ENCODE assay signal across 29 mouse cellular contexts in the genomic region with DNA sequence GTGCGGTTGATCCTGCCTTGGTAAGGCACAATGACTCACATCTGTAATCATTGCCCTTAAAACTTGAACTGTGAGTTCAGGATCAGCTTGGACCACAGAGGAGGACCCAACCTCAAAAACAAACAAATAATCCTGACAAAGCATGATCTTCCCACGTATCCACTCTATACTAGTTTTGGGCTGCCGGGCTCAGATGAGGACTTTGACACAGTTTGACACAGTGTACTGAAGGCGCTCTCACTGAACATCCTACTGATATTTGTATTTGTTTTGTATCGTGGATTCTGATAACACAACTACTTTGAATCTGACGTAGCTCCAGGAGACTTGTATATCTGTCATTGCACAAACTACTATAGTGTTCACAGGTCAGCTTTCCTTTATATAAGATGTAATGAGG. TPM values are rescaled to one million over a fixed set of nuclear protein-coding genes. Genes with fewer than 3 reads are reported as not detected.
DNase-seq lines count a peak whose midpoint lies in the region; ATAC-seq and TF ChIP-seq lines count a peak whose summit lies in the region.
"Had no signal": no experiment of that assay in that cellular context is flagged by ENCODE, and none has a peak within 500 bp of the region (broad histone marks: within the 10 kb centered on the region; RNA-seq: fewer than 3 reads in every experiment).

No protein-coding gene starts in this region.

- no peak overlapping the region for H3K9ac ChIP-seq in heart, adult 2 months (ENCODE audit: low read depth, low read length)
- H3K9ac ChIP-seq in liver, adult 2 months (ENCODE audit: low read depth, low read length) = no peak overlapping the region
- H3K9ac ChIP-seq in liver, postnatal 0 days (replicated peaks) = no peak overlapping the region
- H3K9ac ChIP-seq: embryonic facial prominence, embryonic 13.5 days; forebrain, embryonic 12.5 days; forebrain, embryonic 15.5 days; hindbrain, embryonic 12.5 days; hindbrain, embryonic 15.5 days had no signal

- H3K4me1 ChIP-seq in heart, adult 2 months (ENCODE audit: control insufficient read depth, insufficient read depth, low read length) = peaks cover 1% of the 10 kb centered on the region; the same call in 1 of the 2 replicates
- H3K4me1 ChIP-seq in liver, adult 2 months (ENCODE audit: control insufficient read depth, insufficient read depth, low read length) = no peaks in the 10 kb centered on the region
- no peaks in the 10 kb centered on the region for H3K4me1 ChIP-seq in liver, postnatal 0 days (ENCODE audit: insufficient read depth)
- H3K4me1 ChIP-seq: embryonic facial prominence, embryonic 10.5 days; embryonic facial prominence, embryonic 13.5 days; forebrain, embryonic 12.5 days; heart, embryonic 10.5 days; hindbrain, embryonic 12.5 days; hindbrain, embryonic 15.5 days had no signal

- DNase-seq in frontal cortex, postnatal 10 days (ENCODE audit: low spot score in 2 of 2) = no peak
- DNase-seq in heart, adult 2 months = no peak
- DNase-seq in heart, adult 18-20 months = no peak
- peak; percentile 6 for DNase-seq in liver, adult 2 months (ENCODE audit: extremely low read depth, low read depth, low spot score)
- DNase-seq in liver, postnatal 0 days = no peak
- no peak for DNase-seq in kidney, postnatal 4 days
- no peak for DNase-seq in cerebellum, postnatal 14 days
- DNase-seq: cerebellum, adult 18-20 months; cerebellum, adult 9-10 months; cerebellum, postnatal 25 days; embryo, embryonic 11 days had no signal

- TF ChIP-seq EP300 in heart, adult 2 months (IDR thresholded peaks at IDR 0.05; ENCODE audit: insufficient read depth, low read depth, low read length) = no peak
- no peak for TF ChIP-seq EP300 in liver, postnatal 0 days (IDR thresholded peaks at IDR 0.05; ENCODE audit: low read depth)

- ATAC-seq in frontal cortex, adult (ENCODE audit: low TSS enrichment) = peak; percentile 5; the same call in 1 of the 2 replicates
- ATAC-seq in liver, postnatal 0 days = no peak
- ATAC-seq: activated CD4-positive, CD25-positive, alpha-beta regulatory T cell, adult 4 months; forebrain, embryonic 15.5 days had no signal

- 0 out of 2 replicates have a peak overlapping the region, but pooled peaks have one; percentile 14 for H3K4me3 ChIP-seq in heart, adult 2 months
- H3K4me3 ChIP-seq in liver, adult 2 months (ENCODE audit: insufficient read depth, low read depth, low read length) = no peak overlapping the region
- no peak overlapping the region for H3K4me3 ChIP-seq in liver, postnatal 0 days (ENCODE audit: low read depth, low read length)
- H3K4me3 ChIP-seq: embryonic facial prominence, embryonic 10.5 days; embryonic facial prominence, embryonic 13.5 days; erythroblast, embryonic 14.5 days; forebrain, embryonic 12.5 days; forebrain, embryonic 15.5 days; heart, embryonic 10.5 days; hindbrain, embryonic 12.5 days; hindbrain, embryonic 15.5 days had no signal

- TF ChIP-seq POLR2A in heart, adult 2 months (IDR thresholded peaks at IDR 0.05; ENCODE audit: insufficient read depth, low read depth, low read length) = no peak
- no peak for TF ChIP-seq POLR2A in liver, adult 2 months (IDR thresholded peaks at IDR 0.05; ENCODE audit: extremely low read depth, insufficient read depth, low read length)

- H3K9me3 ChIP-seq in liver, postnatal 0 days (ENCODE audit: low read length) = no peaks in the 10 kb centered on the region
- H3K9me3 ChIP-seq: embryonic facial prominence, embryonic 10.5 days; embryonic facial prominence, embryonic 13.5 days; forebrain, embryonic 12.5 days; forebrain, embryonic 15.5 days; heart, embryonic 10.5 days; hindbrain, embryonic 12.5 days; hindbrain, embryonic 15.5 days had no signal

- H3K27ac ChIP-seq in heart, adult 2 months = peak overlapping the region; percentile 45
- no peak overlapping the region for H3K27ac ChIP-seq in liver, adult 2 months (replicated peaks; ENCODE audit: insufficient read depth, low read depth, low read length)
- H3K27ac ChIP-seq in liver, postnatal 0 days (ENCODE audit: low read depth) = no peak overlapping the region
- H3K27ac ChIP-seq: embryonic facial prominence, embryonic 10.5 days; embryonic facial prominence, embryonic 13.5 days; forebrain, embryonic 12.5 days; forebrain, embryonic 15.5 days; heart, embryonic 10.5 days; hindbrain, embryonic 12.5 days; hindbrain, embryonic 15.5 days had no signal

- no peak overlapping the region for H3K4me2 ChIP-seq in liver, postnatal 0 days (ENCODE audit: low read depth, low read length)
- H3K4me2 ChIP-seq: embryonic facial prominence, embryonic 13.5 days; forebrain, embryonic 12.5 days; forebrain, embryonic 15.5 days; hindbrain, embryonic 12.5 days; hindbrain, embryonic 15.5 days had no signal

- H3K27me3 ChIP-seq in heart, adult 2 months (ENCODE audit: control insufficient read depth, insufficient read depth, low read length) = no peaks in the 10 kb centered on the region
- H3K27me3 ChIP-seq in liver, adult 2 months (ENCODE audit: control insufficient read depth, insufficient read depth, low read length) = no peaks in the 10 kb centered on the region
- H3K27me3 ChIP-seq in liver, postnatal 0 days (ENCODE audit: insufficient read depth, low read length) = no peaks in the 10 kb centered on the region
- H3K27me3 ChIP-seq: embryonic facial prominence, embryonic 13.5 days; forebrain, embryonic 12.5 days; forebrain, embryonic 15.5 days; hindbrain, embryonic 12.5 days; hindbrain, embryonic 15.5 days had no signal

- intact Hi-C loops in heart, adult 2 months (cut with DNase I) = no loop called here

- 84% methylated on average over 6 of the region's 6 CpGs for WGBS in heart, adult 2 months
- WGBS in liver, adult 2 months = 42% methylated on average over 6 of the region's 6 CpGs
- 62% methylated on average over 6 of the region's 6 CpGs for WGBS in liver, postnatal 0 days (ENCODE audit: insufficient replicate concordance)

- H3K79me2 ChIP-seq in heart, adult 2 months (replicated peaks; ENCODE audit: control insufficient read depth, insufficient read depth, low read length) = no peaks in the 10 kb centered on the region
- H3K79me2 ChIP-seq in liver, adult 2 months (ENCODE audit: control insufficient read depth, insufficient read depth, low read length) = no peaks in the 10 kb centered on the region

- H3K36me3 ChIP-seq in heart, adult 2 months (ENCODE audit: control insufficient read depth, insufficient read depth, low read length) = no peaks in the 10 kb centered on the region
- H3K36me3 ChIP-seq in liver, adult 2 months (ENCODE audit: control insufficient read depth, insufficient read depth, low read length) = no peaks in the 10 kb centered on the region
- H3K36me3 ChIP-seq in liver, postnatal 0 days (replicated peaks; ENCODE audit: insufficient read depth, low read length) = no peaks in the 10 kb centered on the region
- H3K36me3 ChIP-seq: embryonic facial prominence, embryonic 10.5 days; embryonic facial prominence, embryonic 13.5 days; forebrain, embryonic 12.5 days; forebrain, embryonic 15.5 days; heart, embryonic 10.5 days; hindbrain, embryonic 12.5 days; hindbrain, embryonic 15.5 days had no signal

- TF ChIP-seq CTCF in heart, adult 2 months (IDR thresholded peaks at IDR 0.05) = no peak
- no peak for TF ChIP-seq CTCF in liver, adult 2 months (IDR thresholded peaks at IDR 0.05; ENCODE audit: low read depth, low read length)
- no peak for TF ChIP-seq CTCF in liver, postnatal 0 days (IDR thresholded peaks at IDR 0.05; ENCODE audit: low read depth)

RNA-seq across cellular contexts. Expression of a gene that starts 13.1 kb away (rescaled TPM):
- not detected for total RNA-seq in heart, adult 2 months (2021)
- polyA plus RNA-seq in heart, adult 2 months (2012; rRNA removed) = 0.23 TPM in 1 of 2 replicates, not detected in the other
- total RNA-seq in heart, adult 18-20 months (2021) = not detected
- 0.07 and 0.18 TPM in 2 replicates for total RNA-seq in liver, adult 2 months (2014; rRNA removed)
- polyA plus RNA-seq in liver, adult 2 months (2012; rRNA removed) = not detected in 2 replicates
- polyA plus RNA-seq in liver, postnatal 0 days (2015; fragmentation: Nextera tagmentation; extraction: Ambion mirVana) = 0.09 and 0.12 TPM in 2 replicates
- total RNA-seq: adrenal gland, adult 18-20 months; common myeloid progenitor, adult 5-6 weeks; gastrocnemius, adult 8-10 months; gastrocnemius, postnatal 36 days; granulocyte monocyte progenitor cell, adult 5-6 weeks; heart, postnatal 25 days; hematopoietic stem cell, adult 5-6 weeks had no signal
- polyA plus RNA-seq: erythroblast, embryonic 14.5 days had no signal

RNA-seq across cellular contexts. Expression of a gene that starts 14.0 kb away (rescaled TPM):
- not detected for total RNA-seq in heart, adult 2 months (2021)
- 0.03 and 0.08 TPM in 2 replicates for polyA plus RNA-seq in heart, adult 2 months (2012; rRNA removed)
- not detected for total RNA-seq in heart, adult 18-20 months (2021)
- total RNA-seq in liver, adult 2 months (2014; rRNA removed) = 0.18 and 0.34 TPM in 2 replicates
- polyA plus RNA-seq in liver, adult 2 months (2012; rRNA removed) = 0.04 TPM in 1 of 2 replicates, not detected in the other
- 0.04 TPM in 1 of 2 replicates, not detected in the other for polyA plus RNA-seq in liver, postnatal 0 days (2015; fragmentation: Nextera tagmentation; extraction: Ambion mirVana)
- total RNA-seq: adrenal gland, adult 18-20 months; adrenal gland, postnatal 36 days; gastrocnemius, adult 8-10 months; gastrocnemius, postnatal 36 days; hematopoietic stem cell, adult 5-6 weeks had no signal
